Mouse (Mus musculus) ES-Bruce4 (cell line): ENCODE data around the gene Pitpnm2.

Source experiments
- CTCF ChIP-seq: IDR thresholded peaks from one replicate; pipeline ENCODE4 v1.8.1; 2011; ENCODE audit warnings: low read depth, low read length
- EP300 ChIP-seq: IDR thresholded peaks from 2 replicates; pipeline ENCODE4 v1.6.1; 2011; ENCODE audit warnings: low read depth, low read length; ENCODE audit not compliant: insufficient read depth
- POLR2A ChIP-seq: IDR thresholded peaks from one replicate; pipeline ENCODE4 v1.8.1; 2011; ENCODE audit warnings: low read length; ENCODE audit not compliant: insufficient read depth

DNA sequence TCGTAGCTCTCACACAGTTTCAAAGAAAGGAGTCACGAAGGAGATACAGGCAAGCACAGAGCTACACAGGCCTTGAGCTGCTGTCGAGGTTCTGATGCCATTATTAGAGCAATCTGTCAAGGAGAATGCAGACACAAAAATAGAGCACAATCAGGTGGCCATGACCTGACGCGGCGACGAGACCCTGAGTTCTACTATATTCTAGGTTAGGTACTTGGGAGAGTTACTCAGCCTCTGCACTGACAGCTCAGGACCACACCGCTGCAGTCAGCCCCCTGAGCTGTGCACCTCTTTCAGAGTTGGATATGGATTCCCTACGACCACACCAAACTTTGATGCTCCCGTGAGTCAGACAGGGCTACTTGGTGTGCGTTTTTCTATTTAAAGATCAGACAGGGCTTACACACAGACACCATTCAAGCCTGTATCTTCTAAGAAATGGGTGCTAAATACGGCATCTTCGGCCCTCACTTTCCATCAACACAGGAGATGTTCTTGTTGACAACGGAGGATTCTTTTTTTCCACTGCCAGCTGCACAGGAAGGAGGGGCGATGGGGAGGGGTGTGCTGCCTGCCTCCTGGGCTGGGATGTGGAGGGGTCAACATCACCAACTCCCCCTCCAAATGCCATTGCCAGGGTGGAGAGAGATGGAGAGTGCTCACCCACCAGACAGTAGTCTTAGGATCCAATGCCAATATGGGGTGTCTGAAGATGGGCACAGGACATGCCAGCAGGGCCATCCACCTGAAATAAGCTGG lies 63.7 kb downstream of the Pitpnm2 start:
- TF ChIP-seq POLR2A (no peak), CTCF (no peak), EP300 (no peak)
